Mouse (Mus musculus) bone marrow macrophage, adult 2 months (primary cell): ENCODE measurements around the gene Ptges3l.

ENCODE experiments used
- CTCF ChIP-seq: IDR thresholded peaks from 2 replicates; pipeline ENCODE4 v1.5.1; 2012; ENCODE audit warnings: low read depth, mild to moderate bottlenecking, low read length, moderate library complexity
- POLR2A ChIP-seq: IDR thresholded peaks from 2 replicates; pipeline ENCODE4 v1.6.1; 2012; ENCODE audit warnings: mild to moderate bottlenecking, low read depth, low read length, borderline replicate concordance

DNA sequence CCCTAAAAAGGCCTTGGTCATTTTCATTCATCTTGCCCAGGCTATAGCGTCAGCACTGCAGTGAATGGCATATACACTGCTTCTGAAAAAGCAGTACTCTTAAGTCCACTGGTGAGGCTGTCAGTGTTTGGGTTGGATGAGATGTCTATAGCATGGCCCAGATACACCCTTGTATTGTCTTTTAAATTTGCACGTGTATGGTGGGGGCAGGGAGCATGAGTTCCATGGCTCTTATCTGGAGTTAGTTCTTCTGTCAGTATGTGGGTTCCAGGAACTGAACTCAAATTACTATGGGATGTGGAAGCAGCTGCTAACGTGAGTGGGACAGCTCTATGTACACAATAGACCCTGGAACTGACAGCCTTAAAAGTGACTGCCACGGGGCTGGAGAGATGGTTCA, 10.7 kb upstream of the Ptges3l start:
- TF ChIP-seq POLR2A (no peak), CTCF (no peak)
